Mouse (Mus musculus) stomach, embryonic 16.5 days (tissue): ENCODE data around the gene Eif3l. TPM values are rescaled to one million over a fixed set of nuclear protein-coding genes. Genes with fewer than 3 reads are reported as not detected.

ENCODE experiments used
- ATAC-seq: fragments of 200-750 bp; cut with Nextera tagmentation; 2 replicates; pipeline ENCODE4 v1.8.0; 2017; ENCODE audit warnings: moderate number of reproducible peaks, moderate TSS enrichment; ENCODE audit not compliant: insufficient read depth, low FRiP score
- H3K27ac ChIP-seq: fragments of 300-500 bp; sonication (generic); 2 replicates; pipeline ENCODE4 v1.5.1; 2014; ENCODE audit warnings: low read length
- H3K27me3 ChIP-seq: fragments of 300-500 bp; sonication (generic); 2 replicates; pipeline ENCODE4 v1.6.1; 2014; ENCODE audit warnings: low read length, control low read depth, mixed read lengths; ENCODE audit not compliant: control insufficient read depth, insufficient read depth
- H3K36me3 ChIP-seq: fragments of 300-500 bp; sonication (generic); 2 replicates; pipeline ENCODE4 v1.6.1; 2014; ENCODE audit warnings: low read length; ENCODE audit not compliant: control insufficient read depth, insufficient read depth
- H3K4me1 ChIP-seq: fragments of 300-500 bp; sonication (generic); 2 replicates; pipeline ENCODE4 v1.6.1; 2014; ENCODE audit warnings: low read length, control low read depth, mixed read lengths; ENCODE audit not compliant: control insufficient read depth, insufficient read depth
- H3K4me2 ChIP-seq: fragments of 300-500 bp; sonication (generic); 2 replicates; pipeline ENCODE4 v1.6.1; 2014; ENCODE audit warnings: low read depth, low read length, mixed read lengths
- H3K4me3 ChIP-seq: fragments of 300-500 bp; sonication (generic); replicated peaks from 2 replicates; pipeline ENCODE4 v1.5.1; 2014; ENCODE audit warnings: mild to moderate bottlenecking, low read length
- H3K9ac ChIP-seq: fragments of 300-500 bp; sonication (generic); 2 replicates; pipeline ENCODE4 v1.6.1; 2014; ENCODE audit warnings: low read length
- H3K9me3 ChIP-seq: fragments of 300-500 bp; sonication (generic); replicated peaks from 2 replicates; pipeline ENCODE4 v1.6.1; 2016; ENCODE audit warnings: low read length, control low read depth; ENCODE audit not compliant: control insufficient read depth
- WGBS: fragments of 180-500 bp; shearing (Covaris S2); extraction: QIAGEN DNeasy Blood & Tissue Kit; methylation state at CpG from one replicate; pipeline ENCODE4 v1.1.7; 2014; 5-methylcytosine and 5-hydroxymethylcytosine counted together
- polyA plus RNA-seq: library from polyadenylated mRNA; unstranded; fragments of >200 nt; fragmentation: Nextera tagmentation; extraction: Ambion mirVana; gene quantifications from 2 replicates; pipeline ENCODE4 v1.2.1, GENCODE M21; 2015

Eif3l gene
- polyA plus RNA-seq, 1 experiment from 2014 or later, result 208 TPM

DNA sequence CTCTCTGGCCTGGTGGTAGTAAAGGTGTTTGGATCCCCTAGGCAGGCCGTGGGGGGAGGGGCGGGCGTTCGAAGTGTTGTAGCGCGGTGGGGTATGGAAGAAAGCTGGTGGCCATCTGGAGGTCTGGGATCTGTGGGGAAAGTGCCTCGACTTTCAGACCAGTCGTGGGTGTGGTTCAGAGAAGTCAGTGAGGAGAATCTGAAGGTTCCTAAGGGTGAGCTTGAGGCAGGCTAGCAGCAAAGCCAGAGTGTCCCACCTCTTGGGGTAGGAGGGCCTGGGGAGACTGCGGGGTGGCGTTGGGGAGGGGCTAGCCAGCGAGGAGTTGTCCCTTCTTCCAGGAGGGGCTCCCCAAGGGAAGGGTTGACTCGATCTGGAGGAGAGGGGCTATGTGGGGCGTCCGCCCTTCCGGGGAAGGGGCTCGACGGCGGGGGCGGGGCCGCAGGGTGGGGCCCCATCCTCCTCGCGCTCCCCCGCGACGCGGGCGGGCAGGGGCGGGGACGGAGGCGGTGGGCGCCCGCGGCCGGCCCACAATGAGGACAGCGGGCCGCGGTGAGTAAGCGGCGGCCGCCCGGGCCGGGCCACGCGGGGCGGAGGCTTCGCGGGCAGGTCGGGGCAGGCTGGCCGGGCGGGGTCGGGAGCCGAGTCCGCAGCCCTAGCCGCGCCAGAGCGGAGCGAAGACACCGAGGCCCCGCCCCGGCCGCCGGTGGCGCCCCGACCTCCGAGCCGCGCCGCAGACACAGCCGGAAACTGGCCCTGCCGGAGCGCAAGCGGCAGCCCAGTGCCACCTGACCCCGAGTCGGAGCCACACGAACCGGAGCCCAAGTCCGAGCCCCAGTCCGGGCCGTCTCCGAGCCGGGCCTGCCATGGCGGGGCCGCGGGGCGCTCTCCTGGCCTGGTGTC lies 33.7 kb downstream of the Eif3l start, which contains the start of gene Micall1:
Gene Micall1, plus strand, starts transcription at position 478 of the 900 bp plus-strand sequence.
- Histone ChIP-seq H3K4me1 (peaks cover 21% of the 10 kb centered on the region), H3K27me3 (no peaks in the 10 kb centered on the region), H3K9me3 (no peaks in the 10 kb centered on the region), H3K4me3 (peak within 1 kb of the TSS; percentile 91), H3K4me2 (peak within 1 kb of the TSS; percentile 78), H3K36me3 (no peaks in the 10 kb centered on the region), H3K27ac (peak within 1 kb of the TSS; percentile 96), H3K9ac (peak within 1 kb of the TSS; percentile 95)
- WGBS, result under 1% methylated on average over 66 of the region's 85 CpGs
- peak; percentile 80 for ATAC-seq

DNA sequence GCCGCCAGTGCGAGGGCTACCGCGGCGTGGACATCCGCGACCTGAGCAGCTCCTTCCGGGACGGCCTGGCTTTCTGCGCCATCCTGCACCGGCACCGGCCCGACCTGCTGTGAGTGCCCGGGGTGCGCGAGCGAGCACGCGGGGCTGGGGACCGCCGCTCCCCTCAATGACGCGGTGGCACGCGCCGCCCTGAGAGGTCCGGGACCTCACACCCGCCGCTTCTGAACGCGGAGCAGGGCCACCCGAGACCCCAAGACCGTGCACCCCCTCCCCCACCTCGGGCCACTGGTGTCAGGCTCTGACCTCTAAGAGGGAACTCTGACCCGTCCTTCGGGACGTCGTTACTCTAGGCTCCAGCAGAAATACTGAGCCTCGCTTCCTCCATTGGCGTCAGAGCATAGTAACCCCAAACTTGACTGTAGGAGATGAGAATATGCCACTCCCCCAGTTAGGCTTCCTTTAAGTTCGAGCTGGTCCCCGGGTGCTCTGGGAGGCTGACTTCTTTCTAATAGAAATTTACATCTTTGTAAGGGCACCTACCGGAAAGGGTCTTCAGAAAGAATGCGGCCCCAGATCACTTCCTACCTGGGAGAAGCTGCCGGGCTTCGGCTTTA lies 34.4 kb downstream of the Eif3l start:
- H3K4me1 ChIP-seq, result peaks cover 21% of the 10 kb centered on the region
- WGBS, result under 1% methylated on average over 46 of the region's 46 CpGs
- ATAC-seq, result no peak; the same call in 1 of the 2 replicates

DNA sequence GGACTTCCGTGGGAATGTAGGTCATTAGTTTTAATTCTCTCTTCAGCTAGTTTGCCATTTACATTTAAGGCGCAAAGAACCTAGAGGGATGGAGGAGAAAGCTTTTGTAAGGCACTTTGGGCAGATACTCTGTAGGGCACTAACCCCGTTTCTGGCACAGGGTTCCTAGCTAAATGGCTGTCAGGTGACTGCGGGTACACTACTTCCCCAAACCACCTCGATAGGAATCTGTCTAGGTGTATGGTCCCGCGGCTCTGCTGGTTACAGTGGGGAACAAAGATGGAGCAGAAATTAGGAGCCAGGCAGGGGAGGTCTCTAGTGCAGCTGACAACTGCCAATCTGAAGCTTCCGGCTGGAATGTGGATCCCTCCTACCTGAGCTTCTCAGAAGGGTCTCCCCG lies 35.1 kb downstream of the Eif3l start:
- WGBS, result 23% methylated on average over 9 of the region's 9 CpGs
- Histone ChIP-seq H3K36me3 (no peaks in the 10 kb centered on the region), H3K4me1 (peaks cover 21% of the 10 kb centered on the region)

More for the DNA sequence above, 34.4 kb downstream of the Eif3l start:
- Histone ChIP-seq H3K9me3 (no peaks in the 10 kb centered on the region), H3K36me3 (no peaks in the 10 kb centered on the region), H3K4me2 (peak overlapping the region; percentile 78), H3K9ac (peak overlapping the region; percentile 95), H3K27ac (peak overlapping the region; percentile 96), H3K4me3 (peak overlapping the region; percentile 91), H3K27me3 (no peaks in the 10 kb centered on the region)

DNA sequence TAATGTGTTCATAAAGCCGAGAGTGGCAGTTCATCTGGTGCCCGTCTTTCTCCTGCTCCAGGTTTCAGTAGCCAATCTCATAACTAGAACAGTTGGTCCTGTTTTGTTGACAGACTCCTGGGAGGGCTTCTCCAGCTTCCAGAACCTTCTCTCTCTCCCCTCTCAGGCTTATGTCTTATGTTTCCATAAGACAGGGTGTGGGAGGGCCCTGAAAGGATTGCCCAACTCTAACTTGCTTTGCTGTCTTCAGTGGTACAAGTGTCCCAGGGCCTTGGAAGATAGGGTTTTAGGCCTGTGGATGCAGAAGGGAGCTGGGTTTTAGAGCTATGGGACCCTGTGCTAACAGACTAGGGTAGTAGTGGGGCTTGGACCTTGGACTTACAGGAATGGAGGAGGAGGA lies 35.5 kb downstream of the Eif3l start:
- Histone ChIP-seq H3K36me3 (no peaks in the 10 kb centered on the region), H3K27me3 (no peaks in the 10 kb centered on the region), H3K4me3 (peak overlapping the region; percentile 91), H3K9ac (peak overlapping the region; percentile 95), H3K27ac (peak overlapping the region; percentile 96; the same call in 1 of the 2 replicates), H3K4me1 (peaks cover 21% of the 10 kb centered on the region), H3K4me2 (peak overlapping the region; percentile 78), H3K9me3 (no peaks in the 10 kb centered on the region)
- ATAC-seq, result no peak
- 62% methylated on average over 2 of the region's 2 CpGs for WGBS

More for the DNA sequence above, 35.1 kb downstream of the Eif3l start:
- Histone ChIP-seq H3K4me2 (peak overlapping the region; percentile 78), H3K27ac (peak overlapping the region; percentile 96), H3K9ac (peak overlapping the region; percentile 95), H3K9me3 (no peaks in the 10 kb centered on the region), H3K4me3 (peak overlapping the region; percentile 91), H3K27me3 (no peaks in the 10 kb centered on the region)
- no peak for ATAC-seq

DNA sequence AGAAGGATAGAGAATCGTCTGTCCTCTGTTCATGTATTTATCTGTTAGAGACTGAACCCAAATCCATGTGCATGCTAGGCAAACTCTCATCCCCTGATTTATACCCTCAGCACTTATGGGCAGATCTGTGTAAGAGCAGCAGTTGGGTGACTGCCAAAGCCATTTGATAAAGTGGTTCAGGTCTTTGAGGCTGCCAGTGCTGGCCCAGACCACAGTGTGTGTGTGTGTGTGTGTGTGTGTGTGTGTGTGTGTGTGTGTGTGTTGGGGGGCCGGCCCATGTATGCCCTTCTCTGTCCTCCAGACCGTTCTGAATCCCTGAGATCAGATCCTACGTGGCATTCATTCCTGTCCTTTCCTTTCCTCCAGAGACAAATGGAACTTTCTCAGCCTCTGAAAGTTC lies 36.8 kb downstream of the Eif3l start:
- H3K4me2 ChIP-seq, result peak overlapping the region; percentile 78
- ATAC-seq, result no peak
- H3K4me3 ChIP-seq, result peak overlapping the region; percentile 8; the same call in 1 of the 2 replicates
- 0 out of 2 replicates have a peak overlapping the region, but pooled peaks have one; percentile 38 for H3K9ac ChIP-seq
- WGBS, result 48% methylated on average over 4 of the region's 4 CpGs
- no peaks in the 10 kb centered on the region for H3K36me3 ChIP-seq
- peak overlapping the region; percentile 32; the same call in 1 of the 2 replicates for H3K27ac ChIP-seq
- no peaks in the 10 kb centered on the region for H3K27me3 ChIP-seq
- H3K4me1 ChIP-seq, result peaks cover 21% of the 10 kb centered on the region
- no peaks in the 10 kb centered on the region for H3K9me3 ChIP-seq

DNA sequence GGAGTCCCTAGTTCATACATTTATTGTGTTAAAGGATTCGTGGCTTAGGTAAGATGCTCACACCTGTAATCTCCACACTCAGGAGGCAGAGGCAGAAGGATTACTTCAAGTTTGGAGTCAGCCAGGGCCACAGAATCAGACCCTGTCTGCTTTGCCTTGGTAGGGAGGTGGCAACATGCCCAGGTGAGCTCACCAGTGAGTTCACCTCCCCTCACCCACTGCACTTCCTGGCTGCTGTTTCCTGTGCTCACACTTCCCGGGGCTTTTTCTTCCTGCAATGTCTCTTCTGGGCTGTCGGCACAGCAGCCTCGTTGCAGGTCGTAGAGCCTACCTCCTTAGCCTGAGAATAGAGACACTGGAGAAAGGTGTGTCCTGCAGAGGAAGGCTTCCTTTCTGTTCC lies 40.3 kb downstream of the Eif3l start:
- no peak overlapping the region for H3K27ac ChIP-seq
- no peaks in the 10 kb centered on the region for H3K27me3 ChIP-seq
- 60% methylated on average over 5 of the region's 5 CpGs for WGBS
- peaks cover 6% of the 10 kb centered on the region; the same call in 1 of the 2 replicates for H3K36me3 ChIP-seq
- no peaks in the 10 kb centered on the region for H3K9me3 ChIP-seq
- no peak overlapping the region for H3K4me3 ChIP-seq
- no peak overlapping the region for H3K4me2 ChIP-seq
- ATAC-seq, result no peak
- no peak overlapping the region for H3K9ac ChIP-seq
- H3K4me1 ChIP-seq, result peaks cover 14% of the 10 kb centered on the region

DNA sequence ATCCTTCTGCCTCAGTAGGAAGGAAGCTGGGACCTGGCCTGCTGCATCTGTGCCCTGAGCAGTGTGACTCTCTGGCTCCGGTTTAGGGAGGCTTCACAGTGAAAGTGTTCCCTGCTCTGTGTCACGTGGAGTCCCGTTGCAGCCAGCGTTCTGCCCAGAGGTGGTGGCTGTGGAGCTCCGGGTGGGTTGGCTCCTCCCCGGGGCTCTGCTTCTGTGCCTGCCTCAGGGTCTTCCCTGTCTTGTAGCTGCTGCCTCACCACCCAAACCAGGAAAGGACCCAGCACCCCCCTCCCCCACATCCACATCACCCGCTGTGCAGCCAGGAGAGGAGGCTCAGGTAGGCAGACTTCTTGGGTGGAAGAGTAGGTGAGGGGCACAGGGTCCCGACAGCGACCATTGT lies 44.5 kb downstream of the Eif3l start:
- Histone ChIP-seq H3K27me3 (no peaks in the 10 kb centered on the region), H3K4me2 (no peak overlapping the region), H3K4me1 (no peaks in the 10 kb centered on the region), H3K9me3 (no peaks in the 10 kb centered on the region), H3K4me3 (no peak overlapping the region), H3K36me3 (peaks cover 8% of the 10 kb centered on the region), H3K9ac (no peak overlapping the region), H3K27ac (no peak overlapping the region)
- ATAC-seq, result no peak
- WGBS, result 77% methylated on average over 9 of the region's 9 CpGs

DNA sequence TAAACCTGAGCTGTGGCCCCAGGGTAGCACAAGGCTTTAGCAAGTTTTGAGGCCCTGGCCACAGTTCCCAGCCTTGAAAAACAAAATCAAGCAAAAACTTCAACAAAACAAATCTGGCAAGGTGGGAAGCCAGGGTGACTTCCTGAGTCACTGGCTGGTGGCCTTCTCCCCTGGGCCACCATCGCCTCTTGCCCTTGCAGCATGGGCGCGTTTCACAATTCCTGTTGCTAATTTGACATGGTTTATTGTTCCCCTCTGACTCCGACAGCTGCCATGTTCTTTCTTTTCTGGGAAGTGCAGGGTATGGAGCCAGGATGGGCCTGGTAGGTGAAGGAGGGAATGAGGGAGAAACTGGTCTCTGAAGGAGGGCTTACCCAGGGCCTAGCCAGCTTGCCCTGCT lies 47.1 kb downstream of the Eif3l start:
- H3K4me1 ChIP-seq, result no peaks in the 10 kb centered on the region
- H3K4me3 ChIP-seq, result no peak overlapping the region
- no peaks in the 10 kb centered on the region for H3K9me3 ChIP-seq
- 81% methylated on average over 4 of the region's 4 CpGs for WGBS
- no peaks in the 10 kb centered on the region for H3K27me3 ChIP-seq
- no peak overlapping the region for H3K27ac ChIP-seq
- ATAC-seq, result no peak
- H3K4me2 ChIP-seq, result no peak overlapping the region
- H3K36me3 ChIP-seq, result peaks cover 29% of the 10 kb centered on the region
- H3K9ac ChIP-seq, result no peak overlapping the region

DNA sequence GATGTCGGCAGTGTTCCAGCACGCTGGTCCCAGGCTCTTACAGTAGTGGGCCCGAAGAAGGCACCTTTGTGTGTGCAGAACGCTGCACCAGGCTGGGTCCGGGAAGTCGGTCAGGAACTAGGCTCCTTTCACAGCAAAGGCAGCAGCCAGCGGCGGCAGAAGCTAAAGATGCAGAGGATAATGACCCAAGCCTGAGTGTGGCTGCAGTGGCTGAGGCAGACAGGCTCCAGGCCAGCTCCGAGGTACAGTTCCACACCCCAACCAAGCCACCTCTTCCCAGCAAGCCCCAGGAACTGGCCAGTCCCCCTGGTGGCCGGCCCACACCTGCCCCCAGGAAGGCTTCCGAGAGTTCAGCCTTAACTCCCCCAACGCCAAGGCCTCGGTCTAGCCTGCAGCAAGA lies 47.6 kb downstream of the Eif3l start:
- WGBS, result 84% methylated on average over 13 of the region's 13 CpGs
- Histone ChIP-seq H3K9me3 (no peaks in the 10 kb centered on the region), H3K4me1 (no peaks in the 10 kb centered on the region), H3K27ac (no peak overlapping the region), H3K4me3 (no peak overlapping the region), H3K27me3 (no peaks in the 10 kb centered on the region), H3K9ac (no peak overlapping the region), H3K36me3 (peaks cover 33% of the 10 kb centered on the region), H3K4me2 (no peak overlapping the region)
- no peak for ATAC-seq
